Mouse (Mus musculus) kidney, postnatal 0 days (tissue): ENCODE data around the gene Cdk20. TPM values are rescaled to one million over a fixed set of nuclear protein-coding genes. Genes with fewer than 3 reads are reported as not detected.

ENCODE experiments used
- ATAC-seq: fragments of 200-750 bp; cut with Nextera tagmentation; replicated peaks from 2 replicates; pipeline ENCODE4 v1.8.0; 2017; ENCODE audit warnings: low read depth, moderate number of reproducible peaks, moderate TSS enrichment, moderate library complexity; ENCODE audit not compliant: low FRiP score
- DNase-seq: peaks from one replicate; pipeline ENCODE4 v3.0.0-alpha.2; 2016; ENCODE audit warnings: low spot score
- H3K27ac ChIP-seq: fragments of 300-500 bp; sonication (generic); 2 replicates; pipeline ENCODE4 v1.5.1; 2014; ENCODE audit warnings: mild to moderate bottlenecking
- H3K27me3 ChIP-seq: fragments of 300-500 bp; sonication (generic); 2 replicates; pipeline ENCODE4 v1.6.1; 2014; ENCODE audit warnings: low read length, mixed read lengths; ENCODE audit not compliant: insufficient read depth
- H3K36me3 ChIP-seq: fragments of 300-500 bp; sonication (generic); 2 replicates; pipeline ENCODE4 v1.6.1; 2014; ENCODE audit warnings: low read length, mixed read lengths; ENCODE audit not compliant: insufficient read depth
- H3K4me1 ChIP-seq: fragments of 300-500 bp; sonication (generic); replicated peaks from 2 replicates; pipeline ENCODE4 v1.6.1; 2014; ENCODE audit warnings: antibody characterized with exemption, low read length, mixed read lengths; ENCODE audit not compliant: insufficient read depth
- H3K4me2 ChIP-seq: fragments of 300-500 bp; sonication (generic); 2 replicates; pipeline ENCODE4 v1.6.1; 2014; ENCODE audit warnings: mild to moderate bottlenecking, low read length, moderate library complexity, mixed read lengths
- H3K4me3 ChIP-seq: fragments of 300-500 bp; sonication (generic); replicated peaks from 2 replicates; pipeline ENCODE4 v1.5.1; 2014; ENCODE audit warnings: low read depth, low read length
- H3K9ac ChIP-seq: fragments of 300-500 bp; sonication (generic); 2 replicates; pipeline ENCODE4 v1.6.1; 2014; ENCODE audit warnings: low read depth, low read length
- H3K9me3 ChIP-seq: fragments of 300-500 bp; sonication (generic); replicated peaks from 2 replicates; pipeline ENCODE4 v1.6.1; 2016; ENCODE audit warnings: low read length, inconsistent platforms, mixed read lengths
- CTCF ChIP-seq: IDR thresholded peaks from 2 replicates; pipeline ENCODE4 v1.5.1; 2016; ENCODE audit warnings: antibody characterized with exemption, low read depth, mild to moderate bottlenecking, moderate library complexity
- WGBS: fragments of 180-500 bp; shearing (Covaris S2); extraction: QIAGEN DNeasy Blood & Tissue Kit; methylation state at CpG from one replicate; pipeline ENCODE4 v1.1.7; 2014; 5-methylcytosine and 5-hydroxymethylcytosine counted together
- polyA plus RNA-seq: library from polyadenylated mRNA; unstranded; fragments of >200 nt; fragmentation: Nextera tagmentation; extraction: Ambion mirVana; gene quantifications from 2 replicates; pipeline ENCODE4 v1.2.1, GENCODE M21; 2015

Gene Cdk20
- polyA plus RNA-seq, 1 experiment from 2014 or later: 6.6 TPM

DNA sequence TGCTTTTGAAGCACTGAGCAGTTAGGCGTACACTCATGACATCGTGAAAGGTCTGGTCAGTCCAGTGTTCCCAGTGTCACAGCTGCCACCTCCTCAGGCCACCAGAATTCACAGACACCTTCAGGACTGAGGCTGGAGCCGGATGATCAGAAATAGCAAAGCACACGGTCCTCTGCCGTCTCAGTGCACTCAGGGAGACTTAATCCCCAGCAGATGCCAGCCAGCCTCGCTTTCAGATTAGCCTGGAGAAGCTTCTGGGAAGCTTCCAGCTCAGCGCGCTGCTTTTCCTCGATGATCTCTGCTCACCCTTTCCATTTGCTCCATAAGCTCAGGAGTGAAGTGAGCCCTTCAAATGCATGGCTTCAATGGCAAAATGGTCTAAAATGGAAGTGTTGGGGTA is 33.1 kb downstream of the Cdk20 start:
- H3K27ac ChIP-seq: no peak overlapping the region
- no peak overlapping the region for H3K9ac ChIP-seq
- no peak for TF ChIP-seq CTCF
- no peaks in the 10 kb centered on the region for H3K9me3 ChIP-seq
- H3K27me3 ChIP-seq: no peaks in the 10 kb centered on the region
- DNase-seq: no peak
- H3K4me1 ChIP-seq: no peaks in the 10 kb centered on the region
- no peak for ATAC-seq
- H3K4me2 ChIP-seq: no peak overlapping the region
- H3K4me3 ChIP-seq: no peak overlapping the region
- WGBS: 81% methylated on average over 9 of the region's 9 CpGs
- H3K36me3 ChIP-seq: no peaks in the 10 kb centered on the region

DNA sequence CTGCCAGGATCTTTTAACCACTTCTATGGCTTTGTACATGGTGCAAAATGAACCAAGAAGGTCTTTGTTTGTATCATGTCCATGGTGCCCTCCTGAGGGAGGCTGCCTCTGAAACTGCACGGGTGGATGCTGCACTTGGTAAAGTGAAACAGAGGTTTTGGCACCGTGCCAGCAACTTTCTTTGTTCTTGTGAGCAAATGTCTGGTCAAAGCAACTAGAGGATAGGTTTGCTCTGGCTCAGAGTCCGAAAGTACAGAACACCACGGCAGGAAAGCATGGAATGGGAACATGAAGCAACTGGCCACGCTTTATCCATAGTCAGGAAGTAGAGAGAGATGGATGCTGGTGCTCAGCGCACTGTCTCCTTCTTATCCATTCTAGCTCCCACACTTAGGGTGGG is 35.8 kb downstream of the Cdk20 start:
- TF ChIP-seq CTCF: no peak
- no peaks in the 10 kb centered on the region for H3K27me3 ChIP-seq
- H3K9me3 ChIP-seq: no peaks in the 10 kb centered on the region
- ATAC-seq: no peak
- no peak overlapping the region for H3K4me2 ChIP-seq
- no peak overlapping the region for H3K27ac ChIP-seq
- H3K9ac ChIP-seq: no peak overlapping the region
- no peaks in the 10 kb centered on the region for H3K4me1 ChIP-seq
- H3K36me3 ChIP-seq: no peaks in the 10 kb centered on the region
- WGBS: 57% methylated on average over 6 of the region's 6 CpGs
- H3K4me3 ChIP-seq: no peak overlapping the region
- no peak for DNase-seq

DNA sequence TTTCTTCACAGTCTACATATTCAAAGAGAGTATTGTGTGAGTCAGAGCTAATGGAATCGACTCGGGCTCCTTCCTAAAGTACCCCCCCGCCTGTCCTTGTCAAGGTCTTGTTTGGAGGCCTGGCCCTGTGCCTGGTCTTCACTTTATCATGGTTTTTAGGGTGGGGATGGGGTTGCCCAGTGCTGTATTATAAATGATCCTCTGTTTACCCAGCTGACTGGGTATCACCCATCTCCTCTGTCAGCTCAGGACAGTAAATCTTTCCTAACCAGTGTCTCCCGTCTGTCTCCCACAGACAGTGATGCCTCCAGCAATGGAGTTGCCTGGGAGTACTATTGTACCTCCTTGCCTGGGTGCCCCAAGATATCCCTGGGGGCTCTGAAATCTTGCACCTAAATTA is 45.9 kb downstream of the Cdk20 start:
- H3K27ac ChIP-seq: no peak overlapping the region
- 48% methylated on average over 4 of the region's 4 CpGs for WGBS

DNA sequence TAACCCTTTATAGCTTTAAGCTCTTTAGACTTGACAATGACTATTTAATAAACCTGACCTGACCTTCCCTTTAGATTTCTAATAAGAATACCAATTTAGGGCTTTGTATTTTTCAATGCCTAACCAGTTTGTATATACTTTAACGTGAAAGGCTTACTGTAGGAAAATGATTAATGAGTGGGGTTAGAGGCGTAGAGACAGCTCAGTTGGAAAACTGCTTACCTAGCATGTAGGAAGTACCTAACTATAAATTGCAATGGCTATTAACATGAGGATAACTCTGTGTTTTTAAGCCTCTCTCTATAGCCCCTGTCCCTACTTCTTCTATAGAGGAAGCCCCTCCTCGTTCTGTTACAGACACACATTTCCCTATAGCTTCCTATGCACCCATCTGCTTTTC is 47.8 kb downstream of the Cdk20 start:
- TF ChIP-seq CTCF: no peak
- no peak overlapping the region for H3K27ac ChIP-seq
- no peak for DNase-seq
- no peaks in the 10 kb centered on the region for H3K27me3 ChIP-seq
- no peaks in the 10 kb centered on the region for H3K9me3 ChIP-seq
- 38% methylated on average over 3 of the region's 3 CpGs for whole genome bisulfite sequencing
- 0 out of 2 replicates have a peak, but pooled peaks have one; percentile 61 for ATAC-seq
- no peak overlapping the region for H3K4me2 ChIP-seq
- H3K9ac ChIP-seq: no peak overlapping the region
- no peaks in the 10 kb centered on the region for H3K36me3 ChIP-seq
- no peak overlapping the region for H3K4me3 ChIP-seq
- no peaks in the 10 kb centered on the region for H3K4me1 ChIP-seq

More for the DNA sequence above, 45.9 kb downstream of the Cdk20 start:
- no peak for TF ChIP-seq CTCF
- Histone ChIP-seq H3K4me1 (no peaks in the 10 kb centered on the region), H3K4me2 (no peak overlapping the region), H3K9ac (no peak overlapping the region), H3K36me3 (no peaks in the 10 kb centered on the region), H3K27me3 (no peaks in the 10 kb centered on the region), H3K4me3 (no peak overlapping the region), H3K9me3 (no peaks in the 10 kb centered on the region)
- ATAC-seq (no peak; the same call in 1 of the 2 replicates), DNase-seq (no peak)

GRCm38 (mm10) chr13:64489886-64490285 is 57.8 kb downstream of the Cdk20 start:
- Histone ChIP-seq H3K9me3 (no peaks in the 10 kb centered on the region), H3K4me2 (no peak overlapping the region), H3K36me3 (no peaks in the 10 kb centered on the region), H3K27ac (0 out of 2 replicates have a peak overlapping the region, but pooled peaks have one; percentile 50), H3K4me3 (no peak overlapping the region), H3K9ac (no peak overlapping the region), H3K27me3 (no peaks in the 10 kb centered on the region), H3K4me1 (no peaks in the 10 kb centered on the region)
- DNase-seq (no peak), ATAC-seq (no peak)
- WGBS: 69% methylated on average over 6 of the region's 6 CpGs
- no peak for TF ChIP-seq CTCF

Other genes with a start within 250 kb of the Cdk20 start
- gene Cdc14b, start 157.0 kb upstream of the Cdk20 start, polyA plus RNA-seq: 7.3 and 8.5 TPM in 2 replicates
- gene Aaed1, start 119.6 kb upstream of the Cdk20 start, polyA plus RNA-seq: 53.9 and 56.2 TPM in 2 replicates
- 482 and 514 TPM in 2 replicates for gene Ctsl, start 61.4 kb upstream of the Cdk20 start, polyA plus RNA-seq
- 0.13 and 0.28 TPM in 2 replicates for gene Fam240b, start 65.5 kb downstream of the Cdk20 start, polyA plus RNA-seq